Mouse (Mus musculus) gastrocnemius, adult 18-20 months (tissue): ENCODE data around the gene Gbp7. TPM values are rescaled to one million over a fixed set of nuclear protein-coding genes. Genes with fewer than 3 reads are reported as not detected.
"Not testable (repeated sequence)": the region's sequence is repeated elsewhere in the genome, so short reads cannot be mapped to it uniquely, and the experiment has no call there.

Experiments used
- DNase-seq: peaks from one replicate; pipeline ENCODE4 v3.0.0; 2021; ENCODE audit warnings: low spot score
- total RNA-seq, 2 experiments: library from RNA; stranded (reverse); gene quantifications; 2 replicates each; pipeline ENCODE4 v1.2.3; 2021

Gene Gbp7
- total RNA-seq, 2 experiments from 2014 or later, result 2.8 to 6.9 TPM

DNA sequence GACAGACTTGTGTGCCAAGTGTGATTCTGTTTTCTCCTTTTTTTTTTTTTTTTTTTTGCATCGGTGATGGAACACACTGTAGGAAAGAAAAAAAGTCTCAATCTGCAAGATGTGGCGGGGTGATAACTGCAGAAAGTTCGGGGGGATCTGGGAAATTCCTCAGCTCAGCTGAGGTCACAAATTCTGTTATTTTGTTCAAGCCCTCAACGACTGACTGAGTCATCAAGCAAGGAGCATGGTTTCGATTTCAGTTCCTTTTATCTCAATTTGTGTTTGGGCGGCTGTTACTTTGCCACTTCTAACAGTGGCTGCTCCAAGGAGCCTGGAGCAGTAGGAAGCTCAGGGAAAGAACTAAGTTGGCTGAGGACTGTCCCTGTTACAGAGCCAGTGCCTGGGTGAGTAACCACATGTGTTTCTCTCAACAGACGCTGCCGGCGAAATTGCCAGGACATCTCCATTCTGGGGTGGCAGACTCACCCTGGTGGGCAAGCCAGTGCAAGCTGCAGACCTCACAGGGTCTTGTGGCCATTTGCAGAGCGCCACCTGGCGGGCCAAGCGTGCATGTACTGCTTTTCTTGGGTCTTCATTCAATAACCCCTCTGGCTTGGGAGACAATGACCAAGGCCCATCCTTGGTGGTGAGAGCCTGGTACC is 30.3 kb downstream of the Gbp7 start:
- DNase-seq, result peak; percentile 80

DNA sequence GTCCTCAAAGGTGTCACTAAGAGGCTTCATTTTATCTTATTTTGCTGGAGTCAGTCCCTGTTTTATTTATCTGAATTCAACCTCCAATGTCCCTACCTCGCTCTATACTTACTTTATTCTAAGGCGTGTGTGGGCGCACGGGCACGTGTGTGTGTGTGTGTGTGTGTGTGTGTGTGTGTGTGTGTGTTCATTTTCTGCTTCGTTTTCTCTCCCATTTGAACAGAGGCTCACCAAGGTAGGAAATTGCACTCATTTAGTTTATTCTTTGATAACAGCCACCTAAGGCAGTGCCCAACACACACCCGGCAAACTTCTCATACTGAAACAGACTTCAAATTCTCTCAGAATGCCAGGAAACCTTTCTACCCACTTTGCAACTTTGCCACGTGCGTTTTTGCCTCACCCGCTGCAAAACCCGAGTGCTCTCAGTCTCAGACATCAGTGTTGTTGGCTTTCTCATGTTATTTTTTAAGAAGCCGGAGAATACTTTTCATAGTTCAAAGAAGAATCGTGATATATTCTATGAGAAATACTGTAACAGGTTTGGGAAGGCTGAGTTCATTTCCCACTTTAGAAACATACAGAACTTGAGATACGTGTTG is 31.0 kb downstream of the Gbp7 start:
- DNase-seq, result no peak

DNA sequence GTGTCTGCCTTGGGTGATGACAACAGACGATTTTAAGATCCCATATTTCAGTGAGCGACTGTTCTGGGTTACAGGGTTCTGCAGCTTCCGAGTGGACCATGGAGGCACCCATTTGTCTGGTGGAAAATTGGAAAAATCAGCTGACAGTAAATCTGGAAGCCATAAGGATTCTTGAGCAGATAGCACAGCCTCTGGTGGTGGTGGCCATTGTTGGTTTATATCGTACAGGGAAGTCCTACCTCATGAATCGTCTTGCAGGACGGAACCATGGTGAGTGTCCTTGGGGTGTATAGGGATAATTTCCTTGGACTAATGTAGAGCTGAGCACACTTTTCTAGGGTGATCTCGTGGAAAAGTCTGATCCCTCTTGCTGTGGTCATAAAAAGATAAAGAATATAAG is 31.5 kb downstream of the Gbp7 start:
- DNase-seq, result no peak

DNA sequence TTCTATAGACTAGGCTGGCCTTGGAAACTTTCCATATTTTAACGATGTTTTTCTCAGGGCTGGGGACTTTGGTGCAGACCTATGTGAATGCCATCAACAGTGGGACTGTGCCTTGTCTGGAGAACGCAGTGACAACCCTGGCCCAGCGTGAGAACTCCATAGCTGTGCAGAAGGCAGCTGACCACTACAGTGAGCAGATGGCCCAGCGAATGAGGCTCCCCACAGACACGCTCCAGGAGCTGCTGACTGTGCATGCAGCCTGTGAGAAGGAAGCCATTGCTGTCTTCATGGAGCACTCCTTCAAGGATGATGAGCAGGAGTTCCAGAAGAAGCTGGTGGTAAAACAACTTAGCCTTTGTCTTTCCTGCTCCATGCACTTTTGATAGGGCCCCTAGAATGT is 37.3 kb downstream of the Gbp7 start:
- not testable (repeated sequence) for DNase-seq

- DNase-seq, result no peak
Measured at GRCm38 (mm10) chr3:142570738-142571137, 40.6 kb downstream of the Gbp7 start.

DNA sequence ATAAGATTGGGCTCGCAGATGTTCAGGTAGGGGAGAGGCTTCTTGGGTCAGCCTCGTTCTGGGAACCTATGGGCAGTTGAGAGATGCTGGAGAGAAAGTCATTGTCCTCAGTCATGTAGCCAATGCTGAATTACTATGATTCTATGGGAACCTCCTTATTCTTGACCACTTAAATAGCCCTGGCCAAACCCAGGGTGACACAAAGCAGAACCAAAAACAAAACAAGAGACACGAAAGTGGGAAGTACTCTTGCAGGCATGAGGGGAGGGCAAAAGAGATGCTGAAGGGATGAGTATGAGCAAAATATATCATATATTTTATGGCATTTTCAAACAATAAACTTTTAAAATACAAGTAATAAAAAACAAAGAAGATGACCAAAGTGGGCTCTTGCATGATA is 47.0 kb downstream of the Gbp7 start:
- DNase-seq, result no peak

- no peak for DNase-seq
Measured at GRCm38 (mm10) chr3:142578342-142578741, 48.2 kb downstream of the Gbp7 start.

DNA sequence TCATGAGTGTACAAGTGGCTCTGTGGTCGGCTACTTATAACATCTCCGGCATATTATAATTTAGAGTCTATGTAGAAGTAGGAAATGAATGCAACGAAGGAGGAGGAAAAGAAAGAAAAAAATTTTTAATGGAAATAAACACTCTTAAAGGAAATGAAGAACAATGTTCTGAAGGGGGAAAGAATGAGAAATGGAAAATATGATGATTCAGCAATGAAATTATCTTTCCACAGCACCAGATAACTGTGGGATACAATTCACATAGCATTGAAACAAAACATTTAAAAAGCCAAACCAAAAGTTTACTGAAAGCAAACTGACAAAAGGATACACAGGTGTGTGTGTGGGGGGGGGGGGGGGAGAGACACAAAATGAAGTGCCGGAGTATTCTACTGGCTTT is 52.9 kb downstream of the Gbp7 start:
- no peak for DNase-seq

DNA sequence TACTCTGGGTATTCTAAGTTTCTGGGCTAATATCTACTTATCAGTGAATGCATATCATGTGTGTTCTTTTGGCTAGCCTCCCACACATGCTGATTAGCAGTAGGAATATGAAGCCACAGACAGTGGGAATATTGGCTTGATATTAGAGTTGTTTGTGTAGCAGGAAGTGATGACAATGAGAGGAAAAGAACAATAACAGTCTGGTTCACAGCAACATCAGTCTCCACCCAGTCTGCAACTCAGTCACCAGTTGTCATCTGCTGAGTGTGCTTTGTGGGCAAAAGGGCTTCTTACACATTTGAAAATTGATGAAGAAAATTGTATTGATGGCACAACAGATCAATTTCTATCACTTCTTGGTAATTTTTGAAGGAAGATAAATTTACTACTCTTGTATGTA is 57.2 kb downstream of the Gbp7 start:
- no peak for DNase-seq

- DNase-seq, result no peak
Measured at GRCm38 (mm10) chr3:142588888-142589287, 58.7 kb downstream of the Gbp7 start.

GRCm38 (mm10) chr3:142590431-142591067 is 60.4 kb downstream of the Gbp7 start:
- no peak for DNase-seq

GRCm38 (mm10) chr3:142594547-142594946 is 64.4 kb downstream of the Gbp7 start, which contains the start of gene Gbp2b:
TSS of gene Gbp2b (plus strand) at chr3:142594847.
- DNase-seq, result no peak

- no peak for DNase-seq
Measured at GRCm38 (mm10) chr3:142597923-142598322, 67.8 kb downstream of the Gbp7 start.

Other genes starting within 250 kb of the Gbp7 start
- gene Pdlim5, start 134.6 kb upstream of the Gbp7 start, total RNA-seq, result 100 to 1,000 TPM; 496 to 567 TPM
- 1 to 10 TPM in 1 of 2 experiments, under 1 TPM in 1; 0.98 to 3.9 TPM for gene Gbp5, start 36.4 kb upstream of the Gbp7 start, total RNA-seq
- gene Gbp3, start 29.7 kb downstream of the Gbp7 start, total RNA-seq, result 1 to 10 TPM; 1.6 to 4.3 TPM
- gene Gbp2b, start 64.5 kb downstream of the Gbp7 start, total RNA-seq, result under 1 TPM in 1 of 2 experiments, not detected in 1; 0.19 TPM
- gene Gbp2, start 90.3 kb downstream of the Gbp7 start, total RNA-seq, result 1 to 10 TPM; 2.4 to 5.7 TPM
- 10 to 100 TPM; 10.4 to 10.6 TPM for gene Kyat3, start 170.7 kb downstream of the Gbp7 start, total RNA-seq
- 10 to 100 TPM; 15.5 to 16.4 TPM for gene Gtf2b, start 234.7 kb downstream of the Gbp7 start, total RNA-seq